Mouse (Mus musculus) retina, embryonic 14.5 days (tissue): ENCODE measurements around the gene Nat10.
A peak's percentile ranks its signal among the peaks of the same experiment; 100 is the strongest.

ENCODE experiments used
- DNase-seq: peaks from one replicate; pipeline ENCODE4 v3.0.0-alpha.2; 2015; ENCODE audit warnings: low spot score

Nat10 gene

DNA sequence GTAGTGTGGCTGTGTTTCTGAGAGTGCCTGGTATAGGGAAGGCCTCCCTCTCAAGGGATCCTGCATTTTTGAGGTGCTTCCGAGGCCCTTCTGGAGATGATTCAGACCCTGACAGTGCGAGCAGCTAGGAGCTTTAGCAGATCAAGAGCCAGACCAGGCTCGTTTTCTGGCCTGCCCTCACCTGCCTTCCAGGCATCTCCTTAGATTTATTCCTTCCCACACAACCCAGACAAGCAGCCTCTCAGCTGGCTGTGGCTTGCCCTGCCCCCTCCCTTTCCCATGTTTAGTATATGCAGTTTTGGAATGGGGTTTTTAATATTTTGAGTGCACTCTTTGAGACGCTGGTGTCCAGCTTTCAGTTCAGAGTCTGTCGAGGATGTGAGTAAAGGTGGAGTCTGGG lies 70.2 kb downstream of the Nat10 start:
- no peak for DNase-seq

DNA sequence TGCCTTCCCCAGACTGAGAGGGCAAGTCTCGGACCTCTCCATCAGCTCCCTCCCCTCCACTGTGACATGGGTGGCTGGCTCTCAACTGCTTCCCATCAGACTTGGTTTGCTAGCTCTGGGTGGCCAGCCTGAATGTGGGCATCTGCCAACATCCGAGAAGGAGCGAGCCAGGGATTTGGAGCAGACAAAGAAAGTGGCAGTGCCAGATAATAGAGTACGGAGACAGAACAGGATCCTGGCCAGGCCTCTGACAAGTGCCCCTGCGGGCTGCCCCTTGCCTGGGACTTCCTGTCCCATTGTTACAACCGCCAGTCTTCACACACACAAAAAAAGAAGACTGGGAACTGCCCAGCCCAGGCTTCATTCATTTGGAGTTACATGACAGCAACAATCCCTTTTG lies 70.6 kb downstream of the Nat10 start:
- no peak for DNase-seq

DNA sequence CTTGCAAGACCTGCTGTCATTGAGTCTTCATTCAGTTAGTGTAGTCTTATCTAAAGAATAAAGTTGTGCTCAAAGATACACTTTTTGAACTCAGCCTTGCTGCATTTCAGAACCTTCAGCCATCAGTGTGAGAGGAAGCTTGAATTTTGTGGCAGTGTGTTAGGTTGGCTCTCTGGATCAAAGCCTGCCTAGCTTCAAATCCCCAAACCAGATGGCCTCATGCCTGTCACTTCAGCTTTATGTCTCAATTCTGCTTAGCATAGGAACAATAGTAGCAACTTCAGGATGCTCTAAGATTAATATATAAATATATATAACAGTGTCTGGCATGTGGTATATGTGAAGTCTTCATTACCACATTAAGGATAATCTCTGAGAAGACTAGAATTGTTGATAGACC lies 73.2 kb downstream of the Nat10 start:
- DNase-seq, result no peak

DNA sequence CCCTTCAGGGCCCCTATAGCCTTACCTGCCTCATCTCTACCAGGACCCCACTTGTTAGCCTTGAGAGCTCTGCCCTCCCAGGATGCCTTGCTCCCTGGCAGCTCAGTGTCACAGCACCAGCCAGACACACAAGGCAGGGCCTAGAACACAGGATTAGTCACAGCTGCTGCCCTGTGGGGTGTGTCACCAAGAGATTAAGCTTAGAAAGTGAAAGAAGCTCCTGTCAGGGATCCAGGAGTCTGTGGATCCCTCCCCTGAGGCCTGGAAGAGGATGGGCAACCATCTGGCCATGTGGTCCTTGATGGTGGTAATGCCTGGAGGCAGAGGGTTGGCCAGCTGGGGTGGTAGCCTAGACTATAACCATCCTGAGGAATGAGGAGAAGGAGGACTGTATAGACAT lies 73.9 kb downstream of the Nat10 start:
- peak; percentile 44 for DNase-seq

DNA sequence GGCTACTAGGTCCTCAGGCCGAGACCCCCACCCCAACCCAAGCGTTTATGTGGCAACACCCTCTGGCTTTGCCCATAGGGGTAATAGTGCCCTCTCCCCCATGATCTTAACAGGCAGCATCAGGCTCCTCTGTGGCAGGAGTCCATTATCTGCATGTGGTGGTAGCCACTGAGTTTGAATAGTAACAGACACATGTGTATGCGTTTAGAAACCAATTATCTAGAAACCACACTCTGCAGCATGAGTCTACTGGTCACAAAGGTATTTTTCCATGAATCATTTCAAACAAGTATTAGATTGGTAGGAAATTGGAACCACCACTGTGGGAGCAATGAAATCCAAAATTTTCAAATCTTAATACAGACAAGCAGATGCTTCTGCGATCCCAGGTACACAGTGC lies 75.5 kb downstream of the Nat10 start:
- DNase-seq, result no peak

DNA sequence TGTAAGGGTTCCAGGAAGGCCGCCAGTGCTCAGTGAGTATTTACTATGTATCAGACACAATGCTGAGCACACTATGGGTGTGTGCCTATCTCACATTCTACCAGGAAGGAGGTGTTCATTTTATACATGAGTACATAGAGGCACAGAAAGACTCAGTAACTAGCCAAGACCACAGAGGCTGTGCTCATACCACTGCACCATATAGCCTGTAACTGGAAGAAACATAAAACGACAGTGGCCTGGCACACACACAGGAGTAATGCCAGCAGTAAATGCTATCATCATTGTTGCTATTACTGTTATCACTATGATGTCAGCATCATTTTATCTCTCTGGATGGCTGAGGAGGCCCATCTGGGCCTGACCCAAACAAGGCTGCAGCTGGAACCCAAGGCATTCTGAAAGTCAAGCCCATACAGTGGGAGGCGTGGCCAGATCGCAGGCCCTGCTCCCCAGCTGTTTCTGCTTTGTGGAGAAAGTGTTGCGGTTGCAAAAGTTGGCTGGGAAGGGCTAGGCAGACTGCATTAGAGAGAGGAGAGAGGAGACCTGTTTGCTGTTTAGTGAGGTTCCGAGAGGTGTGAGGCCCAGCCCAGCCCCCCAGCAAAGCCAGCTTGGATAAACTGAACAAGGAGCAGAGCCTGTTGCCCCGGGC lies 76.0 kb downstream of the Nat10 start:
- DNase-seq, result no peak

DNA sequence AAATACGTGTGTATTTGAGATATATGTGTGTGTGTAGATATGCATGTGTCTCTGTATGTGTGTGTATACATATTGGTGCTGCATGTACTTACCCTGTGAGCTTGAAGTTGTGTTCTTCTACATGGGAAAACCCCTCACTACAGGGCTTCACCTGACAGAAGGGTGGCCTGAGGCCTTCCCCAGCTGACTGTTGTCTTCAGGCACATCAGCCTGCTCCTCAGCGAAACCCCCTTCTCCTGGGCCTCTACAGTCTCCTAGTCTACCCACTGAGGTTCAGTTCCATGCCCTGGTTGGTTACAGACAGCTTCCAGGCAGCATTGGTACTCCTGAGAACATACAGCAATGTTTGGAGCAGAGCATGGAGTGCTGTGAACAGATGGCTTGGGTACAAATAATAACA lies 76.6 kb downstream of the Nat10 start:
- DNase-seq, result no peak

DNA sequence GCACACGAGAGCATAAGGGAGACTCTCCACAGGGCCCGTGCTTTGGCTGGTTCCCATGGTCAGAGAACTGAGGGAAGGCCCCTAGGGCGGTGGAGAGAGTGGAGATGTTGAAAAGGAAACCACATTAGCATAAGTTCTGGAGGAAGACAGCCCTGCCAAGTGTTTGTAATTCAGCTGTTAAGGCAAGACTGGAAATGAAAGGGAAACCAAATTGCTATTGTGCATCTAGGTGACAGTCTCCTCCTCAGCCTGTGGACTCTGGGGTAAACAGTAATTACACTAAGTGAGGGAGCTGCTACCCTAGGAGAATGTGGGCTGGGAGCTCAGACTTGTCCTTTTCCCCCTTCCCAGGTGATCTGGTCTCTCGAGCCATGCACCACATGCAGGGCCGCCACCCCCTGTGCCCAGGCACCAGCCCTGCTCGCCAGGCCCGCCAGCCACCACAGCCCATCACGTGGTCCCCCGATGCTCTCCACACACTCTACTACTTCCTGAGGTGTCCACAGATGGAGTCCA lies 78.1 kb downstream of the Nat10 start:
- no peak for DNase-seq

DNA sequence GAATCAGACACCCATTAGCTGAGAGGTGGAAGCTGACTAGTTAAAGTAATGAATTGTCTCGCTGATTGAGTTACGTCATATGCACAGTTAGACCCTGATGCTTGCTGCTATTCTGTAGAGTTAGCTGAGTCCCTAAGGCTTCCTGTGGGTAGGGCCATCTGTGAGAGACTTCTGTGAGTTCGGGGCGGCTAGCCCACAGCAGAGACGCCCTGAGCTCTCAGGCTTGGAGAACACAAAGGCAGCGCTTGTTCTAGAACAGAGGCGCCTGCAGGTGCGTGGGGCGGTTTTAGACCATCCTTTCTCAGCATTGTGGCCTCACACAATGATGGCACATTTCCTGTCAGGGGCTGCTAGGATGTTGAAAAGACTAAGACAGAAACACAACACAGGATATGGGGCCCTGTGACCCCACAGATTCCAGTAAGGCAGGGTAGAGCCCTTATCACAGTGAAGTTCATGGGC lies 78.8 kb downstream of the Nat10 start:
- DNase-seq, result no peak

DNA sequence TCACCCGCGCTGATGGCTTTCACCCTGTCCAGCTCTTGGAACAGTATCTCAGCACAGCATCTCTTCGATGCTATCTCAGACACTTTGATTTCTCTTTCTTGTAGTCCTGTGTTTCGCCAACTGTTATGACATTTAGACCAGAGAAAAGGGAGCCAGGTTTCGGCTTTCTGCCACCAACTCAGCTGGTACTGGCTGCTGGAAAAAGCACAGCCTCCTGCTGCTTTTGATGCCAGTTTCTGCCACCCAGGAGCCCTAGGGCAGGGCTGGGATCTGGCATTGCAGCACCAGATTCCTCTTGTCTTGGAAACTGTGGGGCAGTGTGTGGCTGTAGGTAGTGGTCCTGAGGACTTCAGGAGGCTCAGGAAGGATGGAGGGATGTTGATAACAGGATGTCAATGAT lies 79.9 kb downstream of the Nat10 start:
- DNase-seq, result no peak

DNA sequence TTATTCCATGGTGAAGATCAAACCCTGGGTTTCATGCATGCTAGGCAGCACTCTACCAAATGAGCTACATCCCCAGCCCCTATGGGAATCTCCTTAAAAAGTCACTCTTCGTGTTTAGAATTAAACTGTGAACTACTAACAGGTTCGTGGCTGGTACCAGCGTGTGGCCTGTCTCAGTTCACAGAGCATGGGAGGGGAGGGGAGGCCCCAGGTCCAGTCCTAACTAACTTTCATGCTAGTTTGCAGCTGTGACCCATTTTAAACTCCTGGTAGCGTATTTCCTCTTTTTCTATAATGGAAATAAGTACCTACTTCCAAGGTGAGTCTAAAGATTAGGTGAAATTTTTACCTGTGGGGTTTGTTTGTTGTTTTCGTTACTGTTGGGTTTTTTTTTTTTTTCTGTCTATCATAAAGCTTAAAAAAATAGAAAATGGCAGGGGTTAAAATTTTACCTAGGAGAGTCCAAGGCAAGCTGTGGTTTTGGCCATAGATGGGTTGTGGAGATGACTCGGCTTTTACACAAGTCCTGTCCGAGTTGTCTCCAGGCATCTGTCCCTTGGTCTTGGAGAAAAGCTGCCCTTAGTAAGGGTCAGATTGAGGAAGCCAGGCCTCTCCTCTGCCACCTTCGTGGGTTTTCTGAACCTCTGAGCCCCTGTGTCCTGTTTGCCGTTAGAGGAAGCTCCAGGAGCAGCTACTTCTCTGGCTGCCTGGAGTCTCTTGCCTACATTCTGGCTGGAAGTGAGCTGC lies 80.5 kb downstream of the Nat10 start:
- DNase-seq, result no peak

DNA sequence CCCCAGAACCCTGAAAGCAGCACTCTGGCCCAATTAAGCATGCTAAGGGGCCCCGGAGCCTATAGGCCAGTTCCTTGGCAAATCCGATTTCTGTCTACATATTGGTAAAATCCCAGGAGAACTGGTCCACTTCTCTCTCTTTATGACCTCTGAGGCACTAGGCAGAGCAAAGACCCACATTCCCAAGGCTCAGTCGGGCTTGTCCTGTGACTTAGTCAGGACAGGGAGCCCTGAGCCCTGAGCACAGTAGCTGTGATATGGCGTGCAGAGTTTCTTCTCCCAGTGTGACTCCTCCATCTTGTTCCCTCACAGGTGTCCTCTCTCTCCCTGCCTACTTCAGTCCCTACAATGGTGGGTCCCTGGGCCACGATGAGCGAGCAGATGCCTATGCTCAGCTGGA lies 82.6 kb downstream of the Nat10 start:
- DNase-seq, result no peak

DNA sequence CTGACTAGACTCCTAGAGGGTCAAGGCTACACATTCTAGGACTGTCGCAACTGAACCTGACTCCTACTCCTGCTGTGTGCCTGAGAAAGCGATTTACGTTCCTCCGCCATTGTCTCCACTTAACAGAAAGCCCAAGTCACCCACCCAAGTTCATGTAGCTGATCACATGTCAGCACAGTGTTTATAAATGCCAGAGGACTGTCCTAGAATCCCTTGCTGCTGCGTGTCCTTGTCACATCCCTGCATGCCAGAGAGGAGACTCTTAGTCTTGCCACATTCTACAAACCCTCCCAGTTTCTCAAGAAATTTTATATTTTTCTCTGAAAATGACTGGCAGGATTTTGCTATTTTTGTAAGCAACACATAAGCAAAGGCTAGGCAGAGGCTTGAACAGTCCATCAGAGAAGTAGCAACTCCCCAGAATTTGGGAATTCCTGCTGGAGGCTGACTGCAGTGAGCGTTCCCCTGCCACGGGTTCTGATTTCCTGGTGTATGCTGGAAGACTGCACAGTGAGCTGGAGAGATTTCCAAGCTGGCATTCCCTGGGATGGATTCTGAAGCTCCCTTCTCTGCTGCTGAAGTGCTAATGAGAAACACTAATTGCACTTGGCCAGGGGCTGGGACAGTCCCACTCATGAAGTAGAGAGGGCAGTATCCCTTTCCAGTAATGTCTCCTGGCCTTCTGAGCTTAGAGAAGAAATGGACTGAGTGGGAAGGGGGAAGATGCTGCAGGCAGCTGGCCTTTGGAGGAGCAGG lies 83.3 kb downstream of the Nat10 start:
- DNase-seq, result no peak

DNA sequence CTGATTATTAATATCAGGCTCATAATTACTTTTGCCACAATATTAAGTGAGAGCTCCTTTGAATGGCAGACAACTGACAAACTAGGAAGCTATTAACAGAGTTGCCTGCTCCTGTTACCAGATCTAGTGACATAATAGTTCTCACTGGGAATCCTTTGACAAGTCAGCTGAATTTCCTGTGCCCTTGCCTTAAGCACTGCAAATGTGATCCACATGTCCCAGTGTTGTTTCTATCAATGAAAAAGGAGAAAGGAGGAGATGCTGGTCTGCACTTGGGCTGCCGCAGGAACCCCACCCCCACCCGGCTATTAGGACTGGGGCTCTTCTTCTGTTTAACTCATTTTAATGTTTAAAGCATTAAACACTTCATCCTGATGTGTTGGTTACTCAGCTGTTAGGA lies 84.3 kb downstream of the Nat10 start:
- DNase-seq, result no peak

DNA sequence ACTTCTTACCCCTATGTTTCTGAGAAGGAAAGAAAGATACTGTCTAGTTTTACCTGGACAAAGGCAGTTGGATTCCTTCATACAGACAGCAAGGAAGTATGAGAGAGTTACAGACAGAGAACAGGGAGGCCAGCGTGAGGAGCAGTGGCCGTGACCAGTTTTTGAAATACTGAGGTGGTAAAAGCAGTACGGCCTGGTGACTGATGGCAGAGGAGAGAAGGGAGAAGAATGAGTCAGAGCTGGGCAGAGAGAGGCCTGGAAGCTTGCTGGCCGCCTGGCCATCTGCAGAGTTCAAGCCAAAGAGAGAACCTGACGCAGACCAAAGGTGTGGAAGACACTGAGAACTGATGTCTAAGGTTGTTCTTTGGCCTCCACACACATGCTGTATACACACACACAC lies 85.7 kb downstream of the Nat10 start:
- DNase-seq, result no peak

DNA sequence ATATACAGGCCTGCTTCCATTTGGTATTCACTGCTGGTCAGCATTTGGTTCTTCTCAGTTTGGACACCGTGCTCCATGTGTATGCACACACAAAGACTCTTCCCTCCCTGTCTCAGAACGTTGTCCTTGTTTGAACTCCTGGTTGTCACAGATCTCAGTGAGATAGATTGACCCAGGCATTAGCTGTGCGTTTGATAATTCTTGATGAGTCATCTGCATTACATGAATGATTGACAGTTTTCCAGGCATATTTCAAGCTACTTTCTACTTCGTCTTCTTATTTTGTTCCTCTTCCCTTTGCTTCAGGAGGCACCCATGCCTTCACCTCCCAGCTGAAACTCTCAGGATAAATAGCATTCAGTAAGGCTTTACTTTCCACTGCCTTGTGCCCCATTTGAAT lies 87.5 kb downstream of the Nat10 start:
- DNase-seq, result no peak

DNA sequence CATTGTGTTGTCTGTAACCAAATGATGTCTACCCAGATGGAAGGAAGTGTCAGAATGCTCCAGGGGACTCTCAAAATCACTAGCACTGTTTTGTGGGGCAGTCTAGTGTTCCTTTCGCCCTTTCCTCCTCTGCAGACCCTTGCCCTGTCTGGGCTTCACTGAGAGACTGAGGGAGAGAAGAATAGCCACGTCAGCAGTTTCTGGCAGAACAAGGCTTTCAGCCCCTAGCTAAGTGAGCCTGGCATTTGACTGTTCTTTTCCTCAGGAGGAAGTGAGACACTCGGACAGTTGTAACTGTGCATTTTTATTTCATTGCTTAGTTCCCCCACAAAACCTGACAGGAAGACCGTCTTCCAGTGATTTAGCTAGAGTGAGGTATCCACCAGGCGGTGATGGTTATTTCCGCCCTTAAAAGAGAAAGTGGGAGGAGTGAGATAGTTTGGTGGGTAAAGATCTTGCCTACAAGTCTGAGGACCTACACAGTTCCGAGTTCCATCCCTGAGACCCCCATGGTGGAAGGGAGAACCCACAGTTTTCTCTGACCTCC lies 88.4 kb downstream of the Nat10 start:
- DNase-seq, result no peak
